Mouse (Mus musculus): ENCODE data around the gene Cib1.

- TF ChIP-seq CTCF (IDR thresholded peaks at IDR 0.05) (no peak), EP300 (IDR thresholded peaks at IDR 0.05) (no peak)
Observed at GRCm38 (mm10) chr7:80221179-80221750, 11.3 kb downstream of the Cib1 start.
